Mouse (Mus musculus) urinary bladder, postnatal 25 days (tissue): ENCODE results near the gene Hoxc8.

ENCODE experiments used
- DNase-seq: peaks from one replicate; pipeline ENCODE4 v3.0.0; 2022; ENCODE audit warnings: low spot score

The Hoxc8 gene

DNA sequence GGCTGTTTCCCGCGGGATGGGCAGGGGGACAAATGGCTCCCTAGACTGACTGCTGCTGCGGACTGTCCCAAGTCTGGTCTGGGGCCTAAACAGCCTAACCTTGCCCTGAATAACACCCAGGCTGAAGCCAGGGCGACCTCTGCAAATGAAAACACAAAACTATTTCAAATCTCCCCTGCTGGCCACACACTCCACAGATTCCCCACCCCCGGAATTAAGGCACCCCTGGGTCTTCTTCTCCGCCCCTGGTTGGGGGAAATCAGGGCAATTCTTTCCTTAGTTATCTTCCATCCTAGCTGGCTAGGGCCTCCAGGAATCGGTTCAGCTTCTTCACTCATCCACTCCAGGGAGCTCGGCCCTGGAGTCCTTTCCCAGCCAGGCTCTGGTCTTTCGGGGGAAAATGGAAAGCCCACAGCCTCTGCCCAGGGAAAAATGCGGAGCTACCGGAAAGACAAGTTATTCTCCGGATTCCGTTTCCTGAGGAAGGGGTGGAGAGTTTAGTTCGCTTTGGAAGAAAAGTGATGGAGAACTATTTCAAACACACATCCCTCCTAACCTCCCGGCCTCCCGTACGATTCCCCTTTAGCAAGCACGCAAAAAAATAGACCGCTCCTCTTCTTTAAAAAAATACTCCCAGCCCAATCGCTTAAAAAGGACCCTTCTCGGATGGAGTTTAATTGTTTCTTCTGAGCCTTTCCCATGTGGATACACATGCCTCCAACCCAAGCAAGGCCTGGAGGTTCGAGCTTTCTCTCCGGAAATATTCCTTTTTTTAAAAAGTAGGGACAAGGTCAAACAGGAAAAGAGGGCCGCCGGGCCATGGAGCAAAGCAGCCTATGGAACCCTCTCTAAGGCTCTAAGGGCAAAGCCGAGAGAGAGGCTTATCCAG, 25.2 kb upstream of the Hoxc8 start:
- DNase-seq: no peak

DNA sequence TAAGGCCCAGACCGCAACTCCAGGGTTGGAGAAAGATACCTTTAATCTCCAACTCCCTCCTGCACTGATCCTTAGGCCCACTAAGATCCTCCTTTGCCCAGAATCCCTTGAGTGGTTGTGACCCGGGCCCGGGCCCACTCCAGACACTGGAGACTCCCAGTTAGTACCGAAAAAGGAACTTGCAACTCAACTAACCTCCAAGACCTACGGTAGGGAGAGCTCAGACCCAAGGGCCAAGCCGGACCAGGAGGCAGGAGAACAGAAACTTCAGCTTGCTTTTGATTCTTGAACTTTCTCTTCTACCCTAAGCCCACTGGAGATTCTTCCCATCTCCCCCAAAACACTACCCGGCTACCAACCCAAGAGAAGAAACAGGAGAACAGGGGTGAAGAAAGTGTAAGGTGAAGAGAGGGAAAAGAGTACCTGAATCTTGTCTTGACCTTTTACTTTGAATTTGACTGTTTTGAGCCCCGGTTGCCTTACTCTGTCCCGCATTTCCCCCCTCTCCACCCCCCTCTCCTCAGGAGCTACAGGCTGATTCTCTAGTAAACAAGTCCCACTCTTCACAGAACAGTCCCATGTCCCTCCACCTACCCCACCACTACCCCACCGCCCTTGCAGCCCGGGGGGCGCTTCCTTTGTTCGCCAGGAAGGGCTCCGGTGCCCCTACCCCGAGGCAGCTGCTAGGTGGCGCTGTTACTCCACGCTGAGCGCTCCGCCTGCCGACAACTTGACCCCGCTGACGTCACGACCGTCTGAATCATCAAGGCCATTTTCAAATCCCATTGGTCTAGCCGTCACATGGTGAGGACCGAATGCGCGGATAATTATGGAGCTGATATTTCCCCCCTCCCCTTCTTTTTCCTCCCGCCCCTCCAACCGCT, 24.3 kb upstream of the Hoxc8 start:
- peak; percentile 86 for DNase-seq

DNA sequence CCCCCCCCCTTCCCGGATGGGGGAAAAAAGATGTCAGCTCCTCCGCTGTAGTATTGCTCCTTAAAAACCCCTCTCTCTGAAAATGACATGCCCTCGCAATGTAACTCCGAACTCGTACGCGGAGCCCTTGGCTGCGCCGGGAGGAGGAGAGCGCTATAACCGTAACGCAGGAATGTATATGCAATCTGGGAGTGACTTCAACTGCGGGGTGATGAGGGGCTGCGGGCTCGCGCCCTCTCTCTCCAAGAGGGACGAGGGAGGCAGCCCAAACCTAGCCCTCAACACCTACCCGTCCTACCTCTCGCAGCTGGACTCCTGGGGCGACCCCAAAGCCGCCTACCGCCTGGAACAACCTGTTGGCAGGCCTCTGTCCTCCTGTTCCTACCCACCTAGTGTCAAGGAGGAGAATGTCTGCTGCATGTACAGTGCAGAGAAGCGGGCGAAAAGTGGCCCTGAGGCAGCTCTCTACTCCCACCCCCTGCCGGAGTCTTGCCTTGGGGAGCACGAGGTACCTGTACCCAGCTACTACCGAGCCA, 23.6 kb upstream of the Hoxc8 start, which contains the start of gene Hoxc10:
Hoxc10 (plus strand) TSS at position 21 of the 536 bp plus-strand sequence.
- DNase-seq: no peak

DNA sequence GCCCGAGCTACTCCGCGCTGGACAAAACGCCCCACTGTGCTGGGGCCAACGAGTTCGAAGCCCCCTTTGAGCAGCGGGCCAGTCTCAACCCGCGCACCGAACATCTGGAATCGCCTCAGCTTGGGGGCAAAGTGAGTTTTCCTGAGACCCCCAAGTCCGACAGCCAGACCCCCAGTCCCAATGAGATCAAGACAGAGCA, 23.2 kb upstream of the Hoxc8 start, which contains the start of gene Hoxc5:
Hoxc5 (plus strand) TSS at position 132 of the 199 bp plus-strand sequence.
- DNase-seq: no peak

DNA sequence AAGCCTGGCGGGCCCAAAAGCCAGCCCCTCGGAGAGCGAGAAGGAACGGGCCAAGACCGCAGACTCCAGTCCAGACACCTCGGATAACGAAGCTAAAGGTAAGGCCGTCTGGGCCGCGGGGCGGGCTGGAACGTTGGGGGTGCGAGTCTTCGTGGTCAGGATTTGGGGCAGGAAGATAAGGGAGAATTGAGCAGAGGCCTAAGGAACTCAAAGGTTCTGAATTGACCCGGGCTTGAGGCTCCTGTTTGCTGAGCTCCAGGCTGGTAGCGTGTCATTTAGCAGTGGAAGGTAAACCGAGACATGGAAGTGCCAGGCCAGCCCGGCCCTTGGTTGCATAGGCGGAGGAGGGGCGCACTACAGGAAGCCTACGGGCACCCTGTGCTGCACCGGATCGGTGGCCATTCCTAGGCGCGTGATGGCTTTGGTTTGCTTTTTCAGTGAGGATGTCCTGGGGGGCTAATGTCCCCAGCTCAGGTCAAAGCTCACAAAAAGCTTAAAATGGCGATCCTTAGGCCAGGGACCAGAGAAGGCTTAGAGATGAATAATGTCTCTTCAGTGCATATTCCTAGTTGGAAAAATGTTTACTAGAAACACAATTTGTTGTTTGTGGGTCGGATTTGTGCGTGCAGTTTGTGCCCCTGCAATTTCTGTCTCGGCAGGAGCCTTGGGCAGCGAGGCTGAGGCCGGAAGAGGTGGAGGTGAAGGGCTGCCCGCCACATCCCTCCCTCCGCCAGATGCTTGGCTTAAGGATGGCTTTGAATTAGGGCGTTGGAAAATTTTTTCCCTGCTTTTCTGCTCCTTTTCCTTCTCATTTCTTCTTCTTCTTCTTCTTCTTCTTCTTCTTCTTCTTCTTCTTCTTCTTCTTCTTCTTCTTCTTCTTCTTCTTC, 22.7 kb upstream of the Hoxc8 start:
- DNase-seq: no peak

DNA sequence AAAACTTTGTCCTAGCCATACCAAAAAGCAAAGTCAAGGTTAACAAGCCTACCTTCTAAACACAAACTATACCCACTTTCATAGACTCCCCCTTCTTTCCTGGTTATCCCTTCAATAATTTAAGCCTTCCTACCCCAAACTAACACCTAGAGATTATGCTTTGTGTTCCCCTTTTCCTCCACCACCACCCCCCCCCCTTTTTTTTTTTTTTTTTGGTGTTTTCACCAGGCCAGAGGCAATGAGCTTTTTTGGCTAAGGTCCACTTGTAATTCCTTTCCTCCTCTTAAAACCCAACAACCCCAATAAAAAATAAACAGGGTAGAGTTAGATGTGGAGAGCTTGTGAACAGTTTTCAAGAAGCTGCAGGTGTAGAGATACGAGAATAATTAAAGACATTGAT, 21.1 kb upstream of the Hoxc8 start:
- no peak for DNase-seq

DNA sequence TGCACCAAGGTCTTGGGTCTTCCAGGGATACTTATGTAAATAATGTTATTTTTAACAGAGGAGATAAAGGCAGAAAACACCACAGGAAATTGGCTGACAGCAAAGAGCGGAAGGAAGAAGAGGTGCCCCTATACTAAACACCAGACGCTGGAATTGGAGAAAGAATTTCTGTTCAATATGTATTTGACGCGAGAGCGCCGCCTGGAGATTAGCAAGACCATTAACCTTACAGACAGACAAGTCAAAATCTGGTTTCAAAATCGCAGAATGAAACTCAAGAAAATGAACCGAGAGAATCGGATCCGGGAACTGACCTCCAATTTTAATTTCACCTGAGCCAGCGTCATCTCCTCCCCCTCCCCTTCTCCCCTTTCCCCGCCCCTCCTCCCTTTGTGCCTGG, 19.7 kb upstream of the Hoxc8 start:
- peak; percentile 40 for DNase-seq

DNA sequence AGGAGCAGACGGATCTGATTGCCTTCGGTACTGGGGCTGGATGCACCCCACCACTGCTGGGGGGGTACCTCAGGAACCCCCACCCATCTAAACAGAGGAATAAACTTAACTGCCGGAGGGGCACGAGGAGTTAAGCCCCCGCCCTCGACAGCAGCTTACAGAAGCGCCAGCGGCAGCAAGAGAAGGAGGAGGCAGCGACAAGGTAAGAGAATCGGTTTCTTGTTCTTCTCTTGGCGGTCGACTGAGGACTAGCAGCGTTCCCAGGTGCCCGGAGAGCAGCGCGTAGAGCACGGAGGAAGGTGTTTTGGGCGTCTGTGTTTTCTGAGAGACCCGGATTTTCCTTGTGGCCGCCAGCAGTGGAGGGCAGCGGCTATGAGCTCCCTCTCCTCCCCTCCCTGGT, 18.2 kb upstream of the Hoxc8 start:
- DNase-seq: no peak

DNA sequence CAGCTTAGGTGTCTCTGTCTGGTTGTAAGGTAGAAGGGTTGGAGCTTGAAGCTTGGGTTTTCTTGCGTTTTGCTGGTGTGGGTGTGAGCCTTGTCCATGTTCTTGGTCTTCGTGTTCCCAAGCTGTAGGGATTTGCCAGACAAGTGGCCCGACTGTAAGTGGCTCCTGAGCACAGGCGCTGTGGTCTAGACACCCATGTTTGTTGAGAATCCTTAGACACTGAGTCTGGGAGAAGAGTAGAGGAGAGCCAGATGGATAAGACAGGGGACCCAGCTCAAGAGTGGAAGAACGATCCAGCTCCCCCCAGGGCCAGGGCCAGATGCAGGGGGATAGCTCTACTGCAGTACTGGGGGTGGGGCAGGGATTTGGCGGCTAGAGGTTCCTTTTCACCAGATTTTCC, 17.7 kb upstream of the Hoxc8 start:
- no peak for DNase-seq

DNA sequence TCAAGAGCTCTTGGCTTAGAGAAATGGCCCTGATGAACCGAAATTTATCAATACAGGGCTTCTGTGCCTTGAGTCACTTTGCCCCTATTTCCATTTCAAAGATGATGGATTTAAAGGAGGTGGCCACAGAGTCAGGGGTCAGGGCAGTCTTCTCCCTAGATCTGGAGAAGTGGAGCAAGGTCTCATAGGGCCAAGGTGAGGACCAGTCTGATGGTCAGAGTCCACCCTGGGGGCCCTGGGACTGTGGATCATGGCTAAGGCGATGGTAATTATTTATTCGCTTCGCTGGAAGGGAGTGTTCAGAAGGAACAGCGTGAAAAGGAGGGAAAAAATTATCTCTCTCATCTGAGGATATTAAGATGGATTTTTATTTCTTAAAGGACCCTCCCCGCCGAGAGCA, 15.4 kb upstream of the Hoxc8 start:
- DNase-seq: no peak

DNA sequence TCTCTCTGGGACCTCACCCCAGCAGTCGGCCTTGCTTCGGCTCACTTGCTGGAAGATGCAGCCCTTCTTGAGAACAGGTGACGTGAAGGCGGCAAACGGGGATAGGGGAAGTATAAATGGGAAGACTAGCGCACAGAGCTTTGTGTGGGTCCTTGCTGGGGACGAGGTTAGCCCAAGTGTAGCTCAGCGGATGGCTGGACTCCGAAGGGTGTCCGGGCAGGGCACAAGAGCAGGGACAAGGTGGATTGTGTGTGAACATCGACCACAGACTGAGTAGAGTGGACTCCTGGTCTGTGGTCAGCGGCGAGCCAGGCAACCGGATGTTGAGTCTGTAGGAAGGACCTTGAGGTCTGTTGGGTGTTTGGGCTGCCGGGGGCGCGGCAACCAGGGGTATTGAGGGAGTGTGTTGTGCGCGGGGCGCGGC, 14.7 kb upstream of the Hoxc8 start:
- DNase-seq: no peak

DNA sequence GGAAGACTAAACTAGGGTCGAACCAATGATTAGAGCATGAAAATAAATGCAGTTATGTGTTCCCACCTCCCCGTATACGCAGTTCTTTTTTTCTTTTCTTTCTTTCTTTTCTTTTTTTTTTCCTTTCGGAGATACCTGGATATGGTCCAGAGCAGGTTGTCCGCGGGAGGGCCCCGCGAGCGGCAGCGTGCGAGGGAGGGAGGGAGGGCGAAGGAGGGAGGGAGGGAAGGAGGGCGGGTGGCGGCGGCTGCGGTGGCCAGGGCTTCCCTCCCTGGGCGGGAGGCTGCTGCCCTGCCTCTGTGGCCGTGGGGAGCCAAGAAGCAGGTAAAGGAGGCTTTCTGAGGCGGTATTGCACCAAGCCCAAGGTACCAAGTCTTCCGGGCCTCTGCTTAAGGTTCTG, 14.2 kb upstream of the Hoxc8 start, which contains the start of gene Hoxc9:
Hoxc9 (plus strand) TSS at position 269 of the 400 bp plus-strand sequence.
- DNase-seq: no peak

DNA sequence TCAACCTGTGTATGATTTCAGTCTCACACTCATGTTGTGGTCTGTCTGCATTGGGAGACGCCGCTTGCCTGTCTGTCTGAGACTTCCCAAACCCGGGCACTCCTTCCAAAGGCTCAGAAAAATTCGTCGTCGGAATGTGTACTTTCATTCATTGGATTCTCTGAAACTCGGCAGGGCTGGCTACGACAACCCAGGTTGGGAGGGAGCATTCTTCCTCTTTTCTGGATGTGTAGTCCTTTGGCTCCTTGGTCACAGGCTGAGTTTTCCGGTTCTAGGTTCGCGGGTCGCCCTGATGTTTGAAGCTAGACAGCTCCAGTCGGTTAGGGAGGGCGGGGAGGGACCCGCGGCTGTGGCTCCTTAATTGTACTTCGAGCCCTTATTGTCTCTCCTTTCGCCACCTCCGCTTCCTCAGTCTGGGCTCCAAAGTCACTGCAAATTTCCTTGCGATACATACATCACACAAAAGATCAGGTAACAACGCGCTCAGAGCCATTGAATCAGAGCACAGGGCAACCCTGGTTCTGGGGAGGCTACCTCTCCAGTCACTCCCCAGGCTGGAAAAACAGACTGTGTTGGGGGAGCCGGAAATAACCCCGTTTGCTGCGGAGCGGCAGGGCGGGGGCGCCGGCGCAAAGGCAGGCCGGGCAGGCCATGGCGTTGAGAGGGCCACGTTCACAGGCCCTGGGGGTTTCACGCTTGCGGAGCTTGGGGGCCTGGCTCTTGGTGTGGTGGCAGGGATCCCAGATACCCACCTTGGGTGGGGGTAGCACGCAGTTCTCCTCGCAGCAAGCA, 13.6 kb upstream of the Hoxc8 start:
- no peak for DNase-seq

DNA sequence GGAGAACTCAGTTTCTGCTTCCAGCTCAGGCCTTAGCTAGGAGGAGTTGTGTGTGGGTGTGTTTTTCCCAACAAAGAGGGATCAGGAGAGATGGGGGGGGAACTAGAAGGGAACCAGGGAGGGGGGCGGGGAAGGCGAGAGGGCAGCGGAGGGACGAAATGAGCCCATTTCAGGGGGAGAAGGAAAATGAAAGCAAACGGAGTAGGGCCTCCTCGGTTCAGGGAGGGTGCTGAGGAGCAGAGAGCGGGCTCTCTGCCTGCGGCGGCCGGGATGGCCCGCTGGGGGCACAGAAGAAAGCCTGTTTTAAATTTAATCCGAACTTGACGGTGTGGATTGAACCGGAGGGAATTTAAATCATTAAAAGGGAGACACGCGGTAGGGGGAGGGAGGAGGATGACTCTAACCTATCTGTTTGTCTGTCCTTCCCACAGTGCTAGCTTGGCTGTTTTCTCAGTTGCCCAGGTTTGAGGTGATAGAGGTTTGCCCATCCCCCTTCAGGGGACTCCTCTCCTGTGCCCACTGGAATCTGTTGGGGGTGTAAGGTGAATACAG, 12.9 kb upstream of the Hoxc8 start:
- no peak for DNase-seq

DNA sequence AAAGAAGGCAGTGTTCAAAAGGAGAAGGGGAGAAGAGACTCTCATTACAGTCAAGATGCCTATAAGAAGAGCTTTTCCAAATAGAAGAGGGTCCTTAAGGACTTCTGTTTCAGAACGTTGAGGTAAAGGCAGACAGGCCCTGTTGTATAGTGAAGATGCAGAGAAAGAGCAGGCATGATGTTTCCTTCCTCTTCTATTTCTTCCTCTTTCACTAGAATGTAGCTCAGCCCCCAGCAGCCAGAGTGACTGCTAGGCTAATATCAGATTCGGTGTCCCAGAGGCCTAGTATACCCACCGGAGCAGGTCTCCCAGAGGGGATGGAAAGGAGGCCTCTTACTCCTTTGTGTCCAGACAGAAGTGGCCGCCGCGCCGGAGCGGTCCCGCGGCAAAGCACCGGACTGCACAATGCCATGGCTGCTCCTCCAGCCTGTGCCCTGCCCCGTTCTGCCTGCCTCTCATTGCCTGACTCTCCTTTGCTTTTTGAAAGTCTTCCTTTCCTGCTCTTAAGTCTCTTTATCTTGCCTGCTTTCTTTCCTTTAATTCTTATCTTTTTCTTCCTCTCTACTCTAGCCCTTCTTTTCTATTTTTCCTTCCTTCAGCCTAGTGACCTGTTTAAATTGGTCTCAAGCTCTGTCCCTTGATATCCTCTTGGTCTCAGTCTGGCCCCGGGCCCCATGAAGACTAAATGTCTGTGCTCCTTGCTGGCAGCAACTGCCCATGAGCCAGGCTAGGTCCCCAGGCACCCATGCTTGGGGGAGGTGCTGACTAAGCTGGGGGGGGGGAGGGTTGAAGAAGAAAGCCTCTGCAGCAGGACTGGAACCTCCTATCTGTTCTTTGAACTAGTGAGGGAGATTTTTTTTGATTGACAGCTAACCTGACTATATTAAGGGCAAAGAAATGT, 11.5 kb upstream of the Hoxc8 start:
- no peak for DNase-seq

DNA sequence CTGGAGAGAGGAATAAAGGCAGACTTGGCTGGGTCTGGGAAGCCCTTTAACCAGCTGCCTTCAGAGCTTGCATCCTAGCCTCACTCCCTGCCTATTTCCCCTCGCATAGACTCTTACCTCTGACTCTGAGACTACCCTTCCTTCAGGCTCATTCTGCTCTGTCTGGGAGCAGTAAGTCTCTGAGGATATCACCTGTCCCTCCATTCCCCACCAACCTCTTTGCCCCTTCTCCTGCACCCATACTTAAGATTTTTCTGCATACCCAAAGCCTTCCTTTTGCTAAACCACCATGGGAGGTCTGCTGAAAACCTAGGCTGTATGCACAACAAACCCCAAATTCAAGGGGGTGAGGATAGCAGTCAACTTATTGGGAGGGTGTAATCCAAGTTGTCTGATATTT, 10.5 kb upstream of the Hoxc8 start:
- DNase-seq: no peak

DNA sequence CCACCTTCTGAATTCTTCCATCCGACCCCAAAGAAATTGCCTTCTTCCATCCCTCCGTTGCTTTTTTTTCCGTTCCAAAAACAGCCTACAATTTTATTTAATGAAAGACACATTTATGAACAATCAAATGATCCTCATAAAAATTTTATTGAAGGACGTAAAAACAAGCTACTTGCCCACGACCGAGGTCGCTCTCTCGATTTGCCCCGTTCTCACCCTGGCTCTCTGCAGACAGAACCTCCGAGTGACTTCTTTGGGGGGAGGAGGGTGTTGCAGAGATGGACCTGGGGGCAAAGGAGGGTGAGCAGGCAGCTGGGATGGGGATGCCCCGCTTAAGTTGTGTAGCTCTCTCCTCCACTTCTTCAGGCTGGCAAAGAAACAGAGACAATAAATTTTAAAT, 10.1 kb upstream of the Hoxc8 start:
- no peak for DNase-seq

DNA sequence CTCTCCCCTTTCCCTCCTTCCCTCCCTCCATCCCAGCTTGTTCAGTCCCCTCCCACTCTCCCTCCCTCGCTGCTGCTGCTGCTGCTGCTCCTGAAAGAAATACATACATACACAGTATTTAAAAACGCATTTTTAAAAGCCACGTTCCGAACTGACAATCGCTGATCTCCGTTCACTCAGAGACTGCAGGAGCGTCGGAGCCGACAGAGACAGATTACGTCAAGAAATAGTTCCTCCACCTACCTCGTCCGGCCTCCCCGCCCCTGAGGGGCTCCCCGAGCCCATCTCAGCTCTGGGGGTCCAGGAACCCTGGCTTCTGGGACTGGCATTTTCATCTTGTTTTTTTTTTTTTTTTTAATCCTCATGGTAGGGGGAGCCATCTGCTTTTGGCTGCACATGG, 9.5 kb upstream of the Hoxc8 start:
- no peak for DNase-seq

DNA sequence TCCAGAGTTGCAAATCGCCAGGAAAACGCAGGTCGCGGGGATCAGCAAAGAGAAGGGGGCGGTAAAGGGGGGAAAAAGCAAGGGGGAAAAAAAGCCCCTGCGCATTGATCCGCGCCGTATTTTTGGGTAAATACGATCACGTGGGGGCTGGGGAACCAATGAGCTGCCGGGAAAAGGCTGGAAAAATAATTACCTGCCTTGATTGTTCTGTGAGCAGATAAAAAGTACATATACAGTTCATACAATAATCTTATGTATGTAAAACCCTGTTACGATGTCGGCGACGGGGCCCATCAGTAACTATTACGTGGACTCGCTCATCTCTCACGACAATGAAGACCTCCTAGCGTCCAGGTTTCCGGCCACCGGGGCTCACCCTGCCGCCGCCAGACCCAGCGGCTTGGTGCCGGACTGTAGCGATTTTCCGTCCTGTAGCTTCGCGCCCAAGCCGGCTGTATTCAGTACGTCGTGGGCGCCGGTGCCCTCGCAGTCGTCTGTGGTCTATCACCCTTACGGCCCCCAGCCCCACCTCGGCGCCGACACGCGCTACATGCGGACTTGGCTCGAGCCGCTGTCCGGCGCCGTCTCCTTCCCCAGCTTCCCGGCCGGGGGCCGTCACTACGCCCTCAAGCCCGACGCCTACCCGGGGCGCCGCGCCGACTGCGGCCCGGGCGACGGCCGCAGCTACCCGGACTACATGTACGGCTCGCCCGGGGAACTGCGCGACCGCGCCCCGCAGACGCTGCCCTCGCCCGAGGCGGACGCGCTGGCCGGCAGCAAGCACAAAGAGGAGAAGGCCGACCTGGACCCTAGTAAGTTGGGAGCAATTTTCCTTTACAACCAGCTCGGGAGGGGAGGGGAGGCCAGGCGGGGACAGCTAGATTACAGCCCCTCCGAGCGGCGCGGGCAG, 8.8 kb upstream of the Hoxc8 start:
- DNase-seq: peak; percentile 34
